Mouse (Mus musculus) limb, embryonic 11.5 days (tissue): ENCODE measurements around the gene Arid3a. TPM values are rescaled to one million over a fixed set of nuclear protein-coding genes. Genes with fewer than 3 reads are reported as not detected.

Experiments
- ATAC-seq: fragments of 200-750 bp; cut with Nextera tagmentation; 2 replicates; pipeline ENCODE4 v1.8.0; 2017; ENCODE audit warnings: low read depth; ENCODE audit not compliant: insufficient number of reproducible peaks, low FRiP score, low TSS enrichment
- DNase-seq: peaks from one replicate; pipeline ENCODE4 v3.0.0-alpha.2; 2015; ENCODE audit warnings: low spot score
- H3K27ac ChIP-seq: fragments of 300-500 bp; sonication (generic); replicated peaks from 2 replicates; pipeline ENCODE4 v1.5.1; 2014; ENCODE audit warnings: low read depth, mild to moderate bottlenecking, low read length
- H3K27me3 ChIP-seq: fragments of 300-500 bp; sonication (generic); 2 replicates; pipeline ENCODE4 v1.6.1; 2014; ENCODE audit warnings: mild to moderate bottlenecking, low read length, mixed read lengths; ENCODE audit not compliant: control insufficient read depth, insufficient read depth
- H3K36me3 ChIP-seq: fragments of 300-500 bp; sonication (generic); 2 replicates; pipeline ENCODE4 v1.6.1; 2014; ENCODE audit warnings: mild to moderate bottlenecking, low read length, moderate library complexity, mixed read lengths; ENCODE audit not compliant: control insufficient read depth, insufficient read depth
- H3K4me1 ChIP-seq: fragments of 300-500 bp; sonication (generic); 2 replicates; pipeline ENCODE4 v1.6.1; 2014; ENCODE audit warnings: low read length, mixed read lengths; ENCODE audit not compliant: control insufficient read depth, insufficient read depth
- H3K4me2 ChIP-seq: fragments of 300-500 bp; sonication (generic); 2 replicates; pipeline ENCODE4 v1.6.1; 2014; ENCODE audit warnings: low read depth, mild to moderate bottlenecking, moderate library complexity; ENCODE audit not compliant: severe bottlenecking
- H3K4me3 ChIP-seq: fragments of 300-500 bp; sonication (generic); 2 replicates; pipeline ENCODE4 v1.5.1; 2014; ENCODE audit warnings: low read depth, low read length
- H3K9ac ChIP-seq: fragments of 300-500 bp; sonication (generic); 2 replicates; pipeline ENCODE4 v1.6.1; 2014; ENCODE audit warnings: mild to moderate bottlenecking, low read length
- H3K9me3 ChIP-seq: fragments of 300-500 bp; sonication (generic); 2 replicates; pipeline ENCODE4 v1.6.1; 2016; ENCODE audit warnings: low read length; ENCODE audit not compliant: control insufficient read depth
- WGBS: fragments of 180-500 bp; shearing (Covaris S2); extraction: QIAGEN DNeasy Blood & Tissue Kit; methylation state at CpG from one replicate; pipeline ENCODE4 v1.1.7; 2014; 5-methylcytosine and 5-hydroxymethylcytosine counted together
- polyA plus RNA-seq: library from polyadenylated mRNA; unstranded; fragments of >200 nt; fragmentation: Nextera tagmentation; extraction: Ambion mirVana; gene quantifications from 2 replicates; pipeline ENCODE4 v1.2.1, GENCODE M21; 2014

Arid3a gene
- polyA plus RNA-seq, 1 experiment from 2014 or later, result 12.9 TPM

GRCm38 (mm10) chr10:79912412-79912811 lies 14.4 kb upstream of the Arid3a start:
- WGBS, result 61% methylated on average over 20 of the region's 20 CpGs
- no peak overlapping the region for H3K4me3 ChIP-seq
- ATAC-seq, result no peak

GRCm38 (mm10) chr10:79914131-79914947 lies 12.5 kb upstream of the Arid3a start:
- Histone ChIP-seq H3K27ac (no peak overlapping the region), H3K36me3 (peaks cover 3% of the 10 kb centered on the region; the same call in 1 of the 2 replicates), H3K9me3 (no peaks in the 10 kb centered on the region), H3K9ac (no peak overlapping the region), H3K27me3 (peaks cover 22% of the 10 kb centered on the region), H3K4me1 (peaks cover 22% of the 10 kb centered on the region), H3K4me2 (no peak overlapping the region), H3K4me3 (no peak overlapping the region)
- DNase-seq, result no peak
- 73% methylated on average over 11 of the region's 11 CpGs for WGBS
- ATAC-seq, result no peak

More at GRCm38 (mm10) chr10:79912412-79912811, 14.4 kb upstream of the Arid3a start:
- Histone ChIP-seq H3K4me1 (peaks cover 8% of the 10 kb centered on the region), H3K4me2 (no peak overlapping the region), H3K9ac (no peak overlapping the region), H3K9me3 (no peaks in the 10 kb centered on the region), H3K36me3 (peaks cover 3% of the 10 kb centered on the region; the same call in 1 of the 2 replicates), H3K27me3 (peaks cover 3% of the 10 kb centered on the region), H3K27ac (no peak overlapping the region)
- DNase-seq, result no peak

GRCm38 (mm10) chr10:79914948-79915596 lies 11.8 kb upstream of the Arid3a start:
- H3K4me2 ChIP-seq, result peak overlapping the region; percentile 95; the same call in 1 of the 2 replicates
- DNase-seq (no peak), ATAC-seq (no peak)
- peaks cover 3% of the 10 kb centered on the region; the same call in 1 of the 2 replicates for H3K36me3 ChIP-seq
- 73% methylated on average over 7 of the region's 7 CpGs for WGBS
- no peak overlapping the region for H3K4me3 ChIP-seq
- no peak overlapping the region for H3K9ac ChIP-seq
- H3K27ac ChIP-seq, result no peak overlapping the region
- peaks cover 25% of the 10 kb centered on the region for H3K4me1 ChIP-seq
- peaks cover 29% of the 10 kb centered on the region for H3K27me3 ChIP-seq
- H3K9me3 ChIP-seq, result no peaks in the 10 kb centered on the region

DNA sequence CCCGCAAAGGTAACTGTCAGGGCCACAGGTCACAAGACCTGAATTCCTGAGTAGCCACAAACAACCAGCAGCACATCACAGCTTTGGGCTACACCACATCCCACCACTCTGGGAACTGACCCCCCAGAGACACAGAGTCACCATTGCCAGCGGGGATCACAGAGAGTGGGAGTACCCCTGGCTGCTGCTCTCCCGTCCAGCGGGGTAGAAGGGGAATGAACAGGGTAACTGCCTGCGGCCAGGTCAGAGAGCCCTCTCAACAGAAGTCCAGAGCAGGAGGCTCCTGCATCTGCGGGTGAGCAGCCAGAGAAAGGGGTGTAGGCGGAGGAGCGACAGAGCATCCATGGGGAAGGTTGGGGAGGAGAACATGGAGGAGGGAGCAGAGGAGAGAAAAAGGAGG lies 10.8 kb upstream of the Arid3a start:
- peak overlapping the region; percentile 95 for H3K4me2 ChIP-seq
- peak overlapping the region; percentile 92 for H3K9ac ChIP-seq
- ATAC-seq, result no peak
- peaks cover 39% of the 10 kb centered on the region for H3K27me3 ChIP-seq
- H3K27ac ChIP-seq, result peak overlapping the region; percentile 51; the same call in 1 of the 2 replicates
- peaks cover 34% of the 10 kb centered on the region for H3K4me1 ChIP-seq
- no peaks in the 10 kb centered on the region for H3K36me3 ChIP-seq
- 7% methylated on average over 8 of the region's 8 CpGs for WGBS
- no peaks in the 10 kb centered on the region for H3K9me3 ChIP-seq
- DNase-seq, result peak; percentile 37
- H3K4me3 ChIP-seq, result peak overlapping the region; percentile 88

DNA sequence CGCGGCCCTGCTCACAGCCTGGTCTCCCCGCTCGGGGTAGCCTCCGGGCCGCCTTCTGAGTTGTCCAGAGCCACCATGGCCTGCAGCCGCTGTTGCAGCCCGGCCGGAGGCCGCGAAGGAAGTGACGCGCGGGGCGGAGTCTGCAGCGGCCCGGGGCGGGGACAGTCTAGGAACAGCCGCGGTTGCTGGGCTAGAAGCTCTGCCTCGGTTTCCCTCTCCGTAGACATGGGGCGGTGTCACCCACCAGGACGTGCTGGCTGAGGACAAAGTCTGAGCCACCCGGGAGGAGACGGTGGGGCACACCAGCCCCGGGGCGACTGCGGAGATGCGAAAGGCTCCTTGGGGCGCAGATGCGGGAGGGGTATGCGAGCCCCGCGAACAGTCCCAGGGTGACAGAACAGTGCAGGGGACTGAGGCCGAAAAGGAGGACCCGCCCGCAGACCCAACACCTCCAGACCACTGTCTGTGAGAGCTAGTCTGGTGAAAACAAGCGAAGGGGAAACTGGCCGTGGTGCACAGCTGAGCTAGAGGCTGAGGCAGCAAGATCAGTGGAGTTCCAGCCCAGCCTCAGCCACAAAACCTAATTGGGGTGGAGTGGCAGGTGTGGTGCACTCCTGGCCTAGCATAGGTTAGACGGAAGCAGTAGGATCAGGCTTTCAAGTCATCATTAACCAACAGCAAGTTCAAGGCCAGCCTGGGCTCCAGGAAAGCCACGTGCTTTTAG lies 9.9 kb upstream of the Arid3a start, which contains the start of gene Kiss1r:
Kiss1r (plus strand) TSS at position 164 of the 724 bp plus-strand sequence.
- DNase-seq (peak; percentile 89), ATAC-seq (peak; percentile 63)
- Histone ChIP-seq H3K9ac (peak within 1 kb of the TSS; percentile 92), H3K4me2 (peak within 1 kb of the TSS; percentile 95), H3K36me3 (no peaks in the 10 kb centered on the region), H3K9me3 (no peaks in the 10 kb centered on the region), H3K4me3 (peak within 1 kb of the TSS; percentile 88), H3K27ac (peak within 1 kb of the TSS; percentile 51), H3K27me3 (peaks cover 48% of the 10 kb centered on the region), H3K4me1 (peaks cover 39% of the 10 kb centered on the region)
- 2% methylated on average over 42 of the region's 42 CpGs for WGBS

GRCm38 (mm10) chr10:79917532-79918100 lies 9.2 kb upstream of the Arid3a start:
- peaks cover 54% of the 10 kb centered on the region for H3K27me3 ChIP-seq
- H3K9ac ChIP-seq, result peak overlapping the region; percentile 92; the same call in 1 of the 2 replicates
- DNase-seq, result no peak
- peaks cover 3% of the 10 kb centered on the region; the same call in 1 of the 2 replicates for H3K9me3 ChIP-seq
- H3K4me1 ChIP-seq, result peaks cover 39% of the 10 kb centered on the region
- H3K27ac ChIP-seq, result no peak overlapping the region
- H3K36me3 ChIP-seq, result no peaks in the 10 kb centered on the region
- H3K4me2 ChIP-seq, result peak overlapping the region; percentile 95
- ATAC-seq, result no peak
- 53% methylated on average over 5 of the region's 5 CpGs for WGBS
- no peak overlapping the region; the same call in 1 of the 2 replicates for H3K4me3 ChIP-seq

DNA sequence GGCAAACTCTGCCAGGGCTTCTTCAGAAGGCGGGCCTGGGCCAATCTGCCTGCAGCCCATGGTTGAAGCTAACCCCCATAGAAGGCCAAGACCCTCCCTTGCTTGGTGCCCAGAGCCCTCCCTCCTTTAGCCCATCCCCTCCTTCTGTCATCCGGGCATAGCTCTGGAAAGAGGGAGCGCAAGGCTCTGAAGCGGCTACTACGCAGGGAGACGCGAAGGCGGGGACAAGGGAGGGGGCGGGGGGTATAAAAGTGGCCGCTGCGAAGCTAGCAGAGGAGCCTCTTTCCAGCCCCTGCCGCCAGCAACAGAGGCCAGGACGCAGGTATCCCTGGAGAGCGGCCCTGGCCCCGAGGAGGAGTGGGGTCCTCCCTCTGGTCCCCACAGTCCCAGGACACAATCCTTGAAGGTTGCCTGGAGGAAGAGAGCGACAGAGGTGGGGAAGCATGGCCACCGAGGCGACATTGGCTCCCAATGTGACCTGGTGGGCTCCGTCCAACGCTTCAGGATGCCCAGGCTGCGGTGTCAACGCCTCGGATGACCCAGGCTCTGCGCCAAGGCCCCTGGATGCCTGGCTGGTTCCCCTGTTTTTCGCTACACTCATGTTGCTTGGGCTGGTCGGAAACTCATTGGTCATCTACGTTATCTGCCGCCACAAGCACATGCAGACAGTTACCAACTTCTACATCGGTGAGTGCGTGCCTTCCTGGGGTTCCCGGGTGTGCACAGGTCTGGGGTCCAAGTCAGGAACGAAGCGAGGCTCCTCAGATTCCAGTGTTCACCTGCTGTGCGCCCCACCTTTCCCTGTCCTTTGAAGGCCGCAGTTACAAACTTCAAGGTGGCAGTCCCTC lies 8.4 kb upstream of the Arid3a start:
- H3K9me3 ChIP-seq, result peaks cover 3% of the 10 kb centered on the region; the same call in 1 of the 2 replicates
- peak overlapping the region; percentile 20 for H3K4me3 ChIP-seq
- no peak overlapping the region for H3K27ac ChIP-seq
- H3K4me2 ChIP-seq, result peak overlapping the region; percentile 37
- H3K27me3 ChIP-seq, result peaks cover 61% of the 10 kb centered on the region
- WGBS, result 5% methylated on average over 35 of the region's 35 CpGs
- H3K36me3 ChIP-seq, result no peaks in the 10 kb centered on the region
- DNase-seq (peak; percentile 34), ATAC-seq (no peak)
- peak overlapping the region; percentile 30; the same call in 1 of the 2 replicates for H3K9ac ChIP-seq
- H3K4me1 ChIP-seq, result peaks cover 39% of the 10 kb centered on the region
